Comparison of ENCODE assay signal across 9 mouse cellular contexts in genomic region chr1:136061041-136061789, GRCm38 (mm10). TPM values are rescaled to one million over a fixed set of nuclear protein-coding genes. Genes with fewer than 3 reads are reported as not detected.
DNase-seq lines count a peak whose midpoint lies in the region; ATAC-seq lines count a peak whose summit lies in the region.
"Had no signal": no experiment of that assay in that cellular context is flagged by ENCODE, and none has a peak within 500 bp of the region (broad histone marks: within the 10 kb centered on the region; RNA-seq: fewer than 3 reads in every experiment).

No protein-coding gene starts in this region.

- H3K27ac ChIP-seq in liver, embryonic 12.5 days = no peak overlapping the region
- H3K27ac ChIP-seq: lung, embryonic 15.5 days had no signal

- H3K9ac ChIP-seq in liver, embryonic 12.5 days = no peak overlapping the region
- H3K9ac ChIP-seq: lung, embryonic 15.5 days had no signal

- no peak for ATAC-seq in liver, embryonic 12.5 days
- ATAC-seq in megakaryocyte, adult 5-6 weeks (ENCODE audit: poor library complexity, severe bottlenecking) = no peak

- peaks cover 44% of the 10 kb centered on the region; the same call in 1 of the 2 replicates for H3K27me3 ChIP-seq in liver, embryonic 12.5 days (replicated peaks)

- H3K9me3 ChIP-seq in liver, embryonic 12.5 days (replicated peaks) = no peaks in the 10 kb centered on the region
- H3K9me3 ChIP-seq: lung, embryonic 15.5 days had no signal

- 53% methylated on average over 9 of the region's 9 CpGs for WGBS in liver, embryonic 12.5 days (ENCODE audit: insufficient replicate concordance)

- no peak overlapping the region for H3K4me3 ChIP-seq in liver, embryonic 12.5 days
- H3K4me3 ChIP-seq: lung, embryonic 15.5 days had no signal

- intact Hi-C loops in heart, postnatal 36 days (cut with DNase I) = loop anchor here (2.0 kb wide), 1 partner anchor 106 kb away; no protein-coding TSS in a partner anchor

- no peak overlapping the region for H3K4me2 ChIP-seq in liver, embryonic 12.5 days
- H3K4me2 ChIP-seq: lung, embryonic 15.5 days had no signal

- H3K4me1 ChIP-seq in liver, embryonic 12.5 days = no peaks in the 10 kb centered on the region
- H3K4me1 ChIP-seq: lung, embryonic 15.5 days had no signal

- DNase-seq in ovary, postnatal 10 days (ENCODE audit: low spot score) = peak; percentile 27
- no peak for DNase-seq in ovary, adult 18-20 months (ENCODE audit: low spot score)
- DNase-seq in cerebellum, postnatal 10 days = peak; percentile 94 to 95
- DNase-seq in heart, postnatal 36 days = peak; percentile 56 to 74
- DNase-seq in layer of hippocampus, postnatal 36 days = peak; percentile 71 to 75
- peak; percentile 91 for DNase-seq in right cerebral cortex, postnatal 10 days (ENCODE audit: low spot score in 2 of 2)

- no peaks in the 10 kb centered on the region for H3K36me3 ChIP-seq in liver, embryonic 12.5 days
- H3K36me3 ChIP-seq: lung, embryonic 15.5 days had no signal

RNA-seq across cellular contexts. Expression of gene Cacna1s, which starts 8.7 kb away (rescaled TPM):
- 1 to 10 TPM; 3.4 to 5.7 TPM for total RNA-seq in heart, postnatal 36 days (2021)
- total RNA-seq in layer of hippocampus, postnatal 36 days (2021) = 1 to 10 TPM; 1.0 to 1.2 TPM
- 0.08 and 0.20 TPM in 2 replicates for polyA plus RNA-seq in liver, embryonic 12.5 days (2016; fragmentation: Nextera tagmentation; extraction: Ambion mirVana)
- 0.05 TPM in 1 of 2 replicates, not detected in the other for total RNA-seq in megakaryocyte, adult 5-6 weeks (2015)
- total RNA-seq in megakaryocyte, adult 5-6 weeks (2017) = not detected in 2 replicates

RNA-seq across cellular contexts. Expression of gene Ascl5, which starts 10.6 kb away (rescaled TPM):
- total RNA-seq in heart, postnatal 36 days (2021) = not detected
- total RNA-seq in layer of hippocampus, postnatal 36 days (2021) = not detected
- polyA plus RNA-seq in liver, embryonic 12.5 days (2016; fragmentation: Nextera tagmentation; extraction: Ambion mirVana) = not detected in 2 replicates
- not detected in 2 replicates for total RNA-seq in megakaryocyte, adult 5-6 weeks (2015)
- not detected in 2 replicates for total RNA-seq in megakaryocyte, adult 5-6 weeks (2017)
- polyA plus RNA-seq: lung, embryonic 15.5 days had no signal

RNA-seq across cellular contexts. Expression of gene Tmem9, which starts 53.3 kb away (rescaled TPM):
- total RNA-seq in heart, postnatal 36 days (2021) = 10 to 100 TPM; 16.1 to 19.4 TPM
- 10 to 100 TPM; 67.7 to 74.3 TPM for total RNA-seq in layer of hippocampus, postnatal 36 days (2021)
- polyA plus RNA-seq in liver, embryonic 12.5 days (2016; fragmentation: Nextera tagmentation; extraction: Ambion mirVana) = 95.0 and 103 TPM in 2 replicates
- 2.5 and 3.9 TPM in 2 replicates for total RNA-seq in megakaryocyte, adult 5-6 weeks (2015)
- total RNA-seq in megakaryocyte, adult 5-6 weeks (2017) = 2.8 and 3.7 TPM in 2 replicates

RNA-seq across cellular contexts. Expression of gene Igfn1, which starts 55.1 kb away (rescaled TPM):
- total RNA-seq in heart, postnatal 36 days (2021) = not detected
- under 1 TPM; 0.07 to 0.25 TPM for total RNA-seq in layer of hippocampus, postnatal 36 days (2021)
- not detected in 2 replicates for polyA plus RNA-seq in liver, embryonic 12.5 days (2016; fragmentation: Nextera tagmentation; extraction: Ambion mirVana)
- not detected in 2 replicates for total RNA-seq in megakaryocyte, adult 5-6 weeks (2015)
- total RNA-seq in megakaryocyte, adult 5-6 weeks (2017) = not detected in 2 replicates
- polyA plus RNA-seq: lung, embryonic 15.5 days had no signal
